Mouse (Mus musculus) stomach, postnatal 0 days (tissue): ENCODE results near the gene Slc25a43. TPM values are rescaled to one million over a fixed set of nuclear protein-coding genes. Genes with fewer than 3 reads are reported as not detected.

Source experiments
- ATAC-seq: fragments of 200-750 bp; cut with Nextera tagmentation; 2 replicates; pipeline ENCODE4 v1.8.0; 2017; ENCODE audit not compliant: low FRiP score, low TSS enrichment
- DNase-seq: peaks from one replicate; pipeline ENCODE4 v3.0.0-alpha.2; 2016; ENCODE audit warnings: low spot score
- H3K27ac ChIP-seq: fragments of 300-500 bp; sonication (generic); replicated peaks from 2 replicates; pipeline ENCODE4 v1.5.1; 2014; ENCODE audit warnings: mild to moderate bottlenecking, control low read depth
- H3K27me3 ChIP-seq: fragments of 300-500 bp; sonication (generic); 2 replicates; pipeline ENCODE4 v1.6.1; 2014; ENCODE audit warnings: low read length; ENCODE audit not compliant: control insufficient read depth, insufficient read depth
- H3K36me3 ChIP-seq: fragments of 300-500 bp; sonication (generic); 2 replicates; pipeline ENCODE4 v1.6.1; 2014; ENCODE audit warnings: low read length, mixed read lengths; ENCODE audit not compliant: control insufficient read depth, insufficient read depth
- H3K4me1 ChIP-seq: fragments of 300-500 bp; sonication (generic); replicated peaks from 2 replicates; pipeline ENCODE4 v1.6.1; 2014; ENCODE audit warnings: antibody characterized with exemption; ENCODE audit not compliant: control insufficient read depth, insufficient read depth
- H3K4me2 ChIP-seq: fragments of 300-500 bp; sonication (generic); replicated peaks from 2 replicates; pipeline ENCODE4 v1.6.1; 2014; ENCODE audit warnings: low read depth, mild to moderate bottlenecking, control low read depth, moderate library complexity
- H3K4me3 ChIP-seq: fragments of 300-500 bp; sonication (generic); 2 replicates; pipeline ENCODE4 v1.5.1; 2014; ENCODE audit warnings: low read depth, low read length, control low read depth
- H3K9ac ChIP-seq: fragments of 300-500 bp; sonication (generic); 2 replicates; pipeline ENCODE4 v1.6.1; 2014; ENCODE audit warnings: mild to moderate bottlenecking, low read length, control low read depth, mixed read lengths
- H3K9me3 ChIP-seq: fragments of 300-500 bp; sonication (generic); 2 replicates; pipeline ENCODE4 v1.6.1; 2016; ENCODE audit warnings: low read length; ENCODE audit not compliant: control insufficient read depth
- CTCF ChIP-seq: IDR thresholded peaks from 2 replicates; pipeline ENCODE4 v1.5.1; 2016; ENCODE audit warnings: antibody characterized with exemption, low read depth, mild to moderate bottlenecking, moderate library complexity
- EP300 ChIP-seq: optimal IDR thresholded peaks from 2 replicates; pipeline ENCODE3; 2016; ENCODE audit warnings: antibody characterized with exemption
- WGBS: fragments of 180-500 bp; shearing (Covaris S2); extraction: QIAGEN DNeasy Blood & Tissue Kit; methylation state at CpG from one replicate; pipeline ENCODE4 v1.1.7; 2014; 5-methylcytosine and 5-hydroxymethylcytosine counted together
- polyA plus RNA-seq: library from polyadenylated mRNA; unstranded; fragments of >200 nt; fragmentation: Nextera tagmentation; extraction: Ambion mirVana; gene quantifications from 2 replicates; pipeline ENCODE4 v1.2.1, GENCODE M21; 2015

The Slc25a43 gene
- polyA plus RNA-seq, 1 experiment from 2014 or later = 1.6 TPM

DNA sequence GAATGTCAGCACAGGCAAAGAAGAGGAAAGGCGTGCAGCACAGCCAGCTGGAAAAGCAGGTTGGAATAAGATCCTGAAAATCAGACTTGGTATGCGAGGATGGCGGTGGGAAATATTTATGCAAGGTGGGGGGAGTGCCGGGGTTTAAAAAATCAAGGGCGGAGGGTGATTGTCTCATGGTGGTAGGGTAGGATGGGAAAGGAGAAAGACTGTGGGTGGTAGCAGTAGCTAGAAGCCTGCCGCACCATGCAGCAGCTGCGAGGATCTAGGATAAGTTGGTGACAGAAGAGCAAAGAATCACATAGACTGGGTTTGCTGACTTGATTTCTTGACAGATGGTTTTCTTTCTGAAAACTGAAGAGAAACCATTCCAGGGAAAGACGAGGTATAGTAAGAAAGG, 3.3 kb downstream of the Slc25a43 start:
- H3K4me1 ChIP-seq = no peaks in the 10 kb centered on the region
- H3K4me3 ChIP-seq = no peak overlapping the region
- no peak for ATAC-seq
- DNase-seq = no peak
- no peak overlapping the region for H3K27ac ChIP-seq
- 72% methylated on average over 8 of the region's 8 CpGs for WGBS
- no peaks in the 10 kb centered on the region for H3K27me3 ChIP-seq
- H3K36me3 ChIP-seq = no peaks in the 10 kb centered on the region
- H3K9ac ChIP-seq = no peak overlapping the region
- no peak for TF ChIP-seq CTCF
- TF ChIP-seq EP300 = no peak
- H3K4me2 ChIP-seq = no peak overlapping the region
- H3K9me3 ChIP-seq = no peaks in the 10 kb centered on the region

DNA sequence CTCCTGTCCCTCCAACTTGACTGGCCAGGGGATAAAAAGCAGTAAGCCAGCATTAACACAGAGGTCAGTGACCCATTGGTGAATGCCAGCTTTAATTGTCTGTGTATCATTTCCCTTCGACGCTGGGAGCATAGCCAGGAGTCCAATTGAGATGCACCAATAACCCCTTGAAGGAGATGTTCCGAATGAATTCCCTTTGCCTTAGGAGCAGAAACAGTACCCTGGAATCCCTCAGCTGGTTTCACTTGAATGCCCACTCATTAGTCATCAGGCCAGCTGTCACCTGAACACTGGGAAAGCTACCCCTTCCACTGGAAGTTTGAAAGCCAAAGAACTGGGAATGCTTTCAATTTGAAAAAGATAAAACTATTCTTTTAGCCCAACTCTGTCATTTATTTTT, 5.1 kb downstream of the Slc25a43 start:
- no peak for ATAC-seq
- no peak overlapping the region for H3K4me2 ChIP-seq
- no peak for DNase-seq
- no peaks in the 10 kb centered on the region for H3K36me3 ChIP-seq
- H3K9me3 ChIP-seq = no peaks in the 10 kb centered on the region
- no peak for TF ChIP-seq EP300
- H3K4me3 ChIP-seq = no peak overlapping the region
- 51% methylated on average over 3 of the region's 3 CpGs for WGBS
- H3K9ac ChIP-seq = no peak overlapping the region
- no peak overlapping the region for H3K27ac ChIP-seq
- no peaks in the 10 kb centered on the region for H3K27me3 ChIP-seq
- no peaks in the 10 kb centered on the region for H3K4me1 ChIP-seq

DNA sequence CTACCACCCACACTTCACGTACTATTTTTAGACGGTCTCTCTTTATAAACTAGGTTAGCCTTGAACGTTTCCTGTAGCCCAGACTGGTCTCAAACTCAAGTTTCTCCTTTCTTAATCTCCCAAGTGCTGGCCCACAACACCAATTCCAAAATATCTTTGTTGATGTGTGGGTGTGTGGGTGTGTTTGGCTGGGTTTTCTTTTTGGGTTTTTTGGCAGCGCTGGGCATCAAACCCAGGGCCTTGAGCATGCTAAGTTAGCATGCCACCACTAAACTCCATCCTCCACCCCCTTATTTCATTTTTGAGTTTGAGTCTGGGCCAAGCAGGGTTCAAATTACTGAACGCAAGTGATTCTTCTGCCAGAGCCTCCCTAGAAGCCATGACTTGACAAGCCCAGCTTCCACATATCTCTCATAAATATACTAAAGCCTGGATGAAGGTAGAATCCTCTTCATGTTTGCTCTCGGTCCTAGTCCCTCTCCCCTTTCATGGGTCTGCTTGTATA, 5.9 kb downstream of the Slc25a43 start:
- H3K4me1 ChIP-seq = no peaks in the 10 kb centered on the region
- no peak overlapping the region for H3K27ac ChIP-seq
- 59% methylated on average over 6 of the region's 6 CpGs for WGBS
- H3K9me3 ChIP-seq = no peaks in the 10 kb centered on the region
- H3K4me2 ChIP-seq = no peak overlapping the region
- no peak overlapping the region for H3K4me3 ChIP-seq
- no peak overlapping the region for H3K9ac ChIP-seq
- DNase-seq (no peak), ATAC-seq (no peak)
- TF ChIP-seq EP300 = no peak
- TF ChIP-seq CTCF = no peak
- H3K36me3 ChIP-seq = no peaks in the 10 kb centered on the region
- no peaks in the 10 kb centered on the region for H3K27me3 ChIP-seq

DNA sequence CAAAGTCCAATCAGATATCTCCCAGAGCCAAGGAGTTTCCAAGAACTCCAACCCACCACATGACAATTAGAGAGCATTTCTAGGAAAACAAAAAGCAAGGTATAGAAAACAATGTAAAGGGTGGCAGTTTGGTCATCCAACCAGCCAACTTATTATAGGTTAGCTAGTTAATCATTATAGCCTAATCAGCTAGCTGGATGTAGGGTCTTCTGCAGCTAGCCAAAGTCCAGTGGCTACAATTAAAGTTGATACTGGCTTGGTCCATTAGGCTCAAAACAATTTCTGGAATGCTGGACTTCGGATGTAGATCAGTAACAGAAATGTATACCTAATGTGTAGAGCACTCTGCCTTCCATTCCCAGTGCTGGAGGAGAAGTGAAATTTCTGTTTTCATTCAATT, 7.1 kb downstream of the Slc25a43 start:
- no peak for TF ChIP-seq CTCF
- no peak for TF ChIP-seq EP300
- Histone ChIP-seq H3K4me1 (no peaks in the 10 kb centered on the region), H3K4me2 (no peak overlapping the region), H3K9me3 (no peaks in the 10 kb centered on the region), H3K9ac (no peak overlapping the region), H3K4me3 (no peak overlapping the region), H3K27ac (no peak overlapping the region), H3K36me3 (no peaks in the 10 kb centered on the region), H3K27me3 (no peaks in the 10 kb centered on the region)
- 50% methylated on average over 1 of the region's 1 CpGs for WGBS
- DNase-seq = no peak
- no peak for ATAC-seq

DNA sequence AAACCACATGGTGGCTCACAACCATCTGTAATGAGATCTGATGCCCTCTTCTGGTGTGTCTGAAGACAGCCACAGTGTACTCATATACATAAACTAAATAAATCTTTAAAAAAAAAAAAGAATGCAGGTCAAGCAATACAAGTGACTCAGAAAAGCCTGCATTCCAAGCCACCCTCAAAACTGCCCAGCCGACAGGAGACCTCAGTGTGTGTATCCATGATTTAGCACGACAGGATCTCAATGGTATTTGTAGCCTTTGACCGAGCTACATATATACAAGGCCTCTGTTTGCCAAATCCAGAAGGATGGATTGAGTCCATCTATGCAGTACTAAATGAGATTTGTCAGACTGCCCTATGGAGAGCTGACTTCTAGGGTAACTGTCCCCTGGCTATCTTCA, 9.1 kb downstream of the Slc25a43 start:
- H3K27ac ChIP-seq = no peak overlapping the region
- TF ChIP-seq EP300 (no peak), CTCF (no peak)
- H3K9me3 ChIP-seq = no peaks in the 10 kb centered on the region
- H3K9ac ChIP-seq = no peak overlapping the region
- no peak overlapping the region for H3K4me2 ChIP-seq
- WGBS = 83% methylated on average over 3 of the region's 3 CpGs
- no peak overlapping the region for H3K4me3 ChIP-seq
- H3K27me3 ChIP-seq = no peaks in the 10 kb centered on the region
- ATAC-seq (no peak), DNase-seq (no peak)
- no peaks in the 10 kb centered on the region for H3K36me3 ChIP-seq
- no peaks in the 10 kb centered on the region for H3K4me1 ChIP-seq

DNA sequence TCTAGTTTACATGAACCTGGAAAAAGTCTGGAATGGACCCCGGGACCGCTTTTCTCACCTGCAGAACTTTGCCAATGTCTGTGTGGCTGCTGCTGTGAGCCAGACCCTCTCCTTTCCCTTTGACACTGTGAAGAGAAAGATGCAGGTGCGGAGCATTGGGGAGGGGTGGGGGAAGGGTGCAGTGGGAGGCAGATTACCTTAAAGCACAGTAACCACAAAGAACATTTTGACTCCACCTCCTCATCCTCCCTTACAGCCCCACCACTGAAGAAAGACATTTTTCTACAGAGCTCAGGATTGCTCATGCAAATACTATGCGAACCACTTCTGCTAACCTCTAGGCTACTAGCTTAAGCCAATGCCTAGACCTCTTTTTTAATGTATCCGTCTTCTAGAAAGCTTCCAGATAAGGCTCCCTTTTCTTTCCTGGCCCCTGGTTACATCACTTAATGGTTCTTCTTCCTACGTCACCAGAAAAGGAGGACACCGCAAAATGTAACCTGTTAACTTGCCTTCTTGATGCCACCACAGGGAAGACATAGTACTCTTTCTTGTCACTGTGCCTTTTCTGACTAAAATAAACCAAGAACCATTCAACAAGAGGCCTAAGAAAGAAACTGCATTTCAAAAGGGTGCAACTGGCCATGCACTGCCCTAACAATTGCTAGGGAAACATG, 14.5 kb downstream of the Slc25a43 start:
- TF ChIP-seq CTCF (no peak), EP300 (no peak)
- no peaks in the 10 kb centered on the region for H3K9me3 ChIP-seq
- 71% methylated on average over 7 of the region's 7 CpGs for WGBS

More for the DNA sequence above, 14.5 kb downstream of the Slc25a43 start:
- H3K4me1 ChIP-seq = no peaks in the 10 kb centered on the region
- H3K27ac ChIP-seq = no peak overlapping the region
- DNase-seq = no peak
- H3K9ac ChIP-seq = no peak overlapping the region
- no peak overlapping the region for H3K4me2 ChIP-seq
- no peaks in the 10 kb centered on the region for H3K36me3 ChIP-seq
- ATAC-seq = no peak
- no peak overlapping the region for H3K4me3 ChIP-seq
- H3K27me3 ChIP-seq = no peaks in the 10 kb centered on the region
